In genomic region chr13:69530951-69531350, GRCm38 (mm10) we compare ENCODE assay signal across 9 mouse cellular contexts. TPM values are rescaled to one million over a fixed set of nuclear protein-coding genes. Genes with fewer than 3 reads are reported as not detected.
DNase-seq lines count a peak whose midpoint lies in the region; ATAC-seq and TF ChIP-seq lines count a peak whose summit lies in the region.
"Had no signal": no experiment of that assay in that cellular context is flagged by ENCODE, and none has a peak within 500 bp of the region (broad histone marks: within the 10 kb centered on the region; RNA-seq: fewer than 3 reads in every experiment).

No protein-coding gene starts in this region.

- DNase-seq in lung, embryonic 14.5 days, result no peak
- no peak for DNase-seq in lung, adult 18-20 months
- DNase-seq in hindbrain, embryonic 11.5 days (ENCODE audit: low spot score), result no peak
- DNase-seq in liver, embryonic 11.5 days (ENCODE audit: low spot score), result no peak
- no peak for DNase-seq in lung, postnatal 14 days
- DNase-seq in lung, postnatal 0 days (ENCODE audit: low spot score), result no peak
- DNase-seq: gastrocnemius, postnatal 25 days; thymus, adult 18-20 months had no signal

- no peak for TF ChIP-seq EP300 in lung, postnatal 0 days (IDR thresholded peaks at IDR 0.05)

- no peak overlapping the region for H3K9ac ChIP-seq in lung, embryonic 14.5 days
- H3K9ac ChIP-seq in hindbrain, embryonic 11.5 days (ENCODE audit: low read depth, low read length), result peak overlapping the region; percentile 34; the same call in 1 of the 2 replicates
- H3K9ac ChIP-seq in liver, embryonic 11.5 days (ENCODE audit: low read depth, low read length), result no peak overlapping the region
- no peak overlapping the region; the same call in 1 of the 2 replicates for H3K9ac ChIP-seq in stomach, embryonic 15.5 days
- H3K9ac ChIP-seq in lung, postnatal 0 days (replicated peaks; ENCODE audit: low read depth), result no peak overlapping the region

- 80% methylated on average over 6 of the region's 6 CpGs for WGBS in lung, embryonic 14.5 days
- WGBS in hindbrain, embryonic 11.5 days, result 80% methylated on average over 6 of the region's 6 CpGs
- 92% methylated on average over 6 of the region's 6 CpGs for WGBS in liver, embryonic 11.5 days
- WGBS in stomach, embryonic 15.5 days, result 76% methylated on average over 6 of the region's 6 CpGs
- WGBS in lung, postnatal 0 days, result 75% methylated on average over 6 of the region's 6 CpGs

- H3K36me3 ChIP-seq in lung, embryonic 14.5 days (ENCODE audit: insufficient read depth), result peaks cover 14% of the 10 kb centered on the region
- no peaks in the 10 kb centered on the region for H3K36me3 ChIP-seq in hindbrain, embryonic 11.5 days (ENCODE audit: control insufficient read depth, insufficient read depth, low read length)
- peaks cover 6% of the 10 kb centered on the region; the same call in 1 of the 2 replicates for H3K36me3 ChIP-seq in liver, embryonic 11.5 days (ENCODE audit: control insufficient read depth, insufficient read depth, low read length)
- no peaks in the 10 kb centered on the region for H3K36me3 ChIP-seq in stomach, embryonic 15.5 days
- H3K36me3 ChIP-seq in lung, postnatal 0 days (ENCODE audit: insufficient read depth, low read length), result no peaks in the 10 kb centered on the region

- H3K4me2 ChIP-seq in lung, embryonic 14.5 days, result peak overlapping the region; percentile 96
- H3K4me2 ChIP-seq in hindbrain, embryonic 11.5 days (replicated peaks; ENCODE audit: low read depth, low read length), result peak overlapping the region; percentile 91
- H3K4me2 ChIP-seq in liver, embryonic 11.5 days, result peak overlapping the region; percentile 96
- H3K4me2 ChIP-seq in stomach, embryonic 15.5 days, result peak overlapping the region; percentile 83
- H3K4me2 ChIP-seq in lung, postnatal 0 days (replicated peaks; ENCODE audit: low read depth, low read length), result no peak overlapping the region

- ATAC-seq in lung, embryonic 14.5 days (ENCODE audit: insufficient read depth), result no peak
- ATAC-seq in hindbrain, embryonic 11.5 days (ENCODE audit: low FRiP score), result no peak
- no peak for ATAC-seq in liver, embryonic 11.5 days (replicated peaks; ENCODE audit: low FRiP score)
- no peak for ATAC-seq in stomach, embryonic 15.5 days (ENCODE audit: insufficient read depth, low FRiP score, low read depth)
- no peak for ATAC-seq in lung, postnatal 0 days

- no peaks in the 10 kb centered on the region for H3K27me3 ChIP-seq in lung, embryonic 14.5 days (ENCODE audit: insufficient read depth, low read length)
- H3K27me3 ChIP-seq in hindbrain, embryonic 11.5 days (ENCODE audit: control insufficient read depth, insufficient read depth, low read length), result no peaks in the 10 kb centered on the region
- H3K27me3 ChIP-seq in liver, embryonic 11.5 days (replicated peaks; ENCODE audit: control insufficient read depth, insufficient read depth, low read length), result no peaks in the 10 kb centered on the region
- H3K27me3 ChIP-seq in stomach, embryonic 15.5 days (replicated peaks), result no peaks in the 10 kb centered on the region
- no peaks in the 10 kb centered on the region for H3K27me3 ChIP-seq in lung, postnatal 0 days (replicated peaks; ENCODE audit: insufficient read depth, low read length)

- no peaks in the 10 kb centered on the region for H3K9me3 ChIP-seq in lung, embryonic 14.5 days (ENCODE audit: low read depth, low read length)
- no peaks in the 10 kb centered on the region for H3K9me3 ChIP-seq in hindbrain, embryonic 11.5 days (ENCODE audit: control insufficient read depth, low read length)
- no peaks in the 10 kb centered on the region for H3K9me3 ChIP-seq in liver, embryonic 11.5 days (ENCODE audit: control insufficient read depth, low read length)
- H3K9me3 ChIP-seq in stomach, embryonic 15.5 days, result no peaks in the 10 kb centered on the region
- no peaks in the 10 kb centered on the region for H3K9me3 ChIP-seq in lung, postnatal 0 days (ENCODE audit: low read length)

- no peak overlapping the region for H3K27ac ChIP-seq in lung, embryonic 14.5 days (ENCODE audit: low read depth)
- H3K27ac ChIP-seq in hindbrain, embryonic 11.5 days (ENCODE audit: low read depth, low read length), result no peak overlapping the region
- no peak overlapping the region for H3K27ac ChIP-seq in liver, embryonic 11.5 days (ENCODE audit: low read depth, low read length)
- no peak overlapping the region for H3K27ac ChIP-seq in stomach, embryonic 15.5 days
- no peak overlapping the region for H3K27ac ChIP-seq in lung, postnatal 0 days (ENCODE audit: low read length)

- TF ChIP-seq CTCF in lung, embryonic 14.5 days (IDR thresholded peaks at IDR 0.05; ENCODE audit: low read depth), result no peak
- TF ChIP-seq CTCF in lung, postnatal 0 days (IDR thresholded peaks at IDR 0.05), result no peak

- peaks cover 19% of the 10 kb centered on the region for H3K4me1 ChIP-seq in lung, embryonic 14.5 days (ENCODE audit: insufficient read depth)
- H3K4me1 ChIP-seq in hindbrain, embryonic 11.5 days (replicated peaks; ENCODE audit: control insufficient read depth, insufficient read depth, low read length), result peaks cover 19% of the 10 kb centered on the region
- H3K4me1 ChIP-seq in liver, embryonic 11.5 days (replicated peaks; ENCODE audit: control insufficient read depth, insufficient read depth, low read length), result peaks cover 49% of the 10 kb centered on the region
- peaks cover 31% of the 10 kb centered on the region for H3K4me1 ChIP-seq in stomach, embryonic 15.5 days
- H3K4me1 ChIP-seq in lung, postnatal 0 days (ENCODE audit: insufficient read depth, low read depth, low read length), result peaks cover 14% of the 10 kb centered on the region; the same call in 1 of the 2 replicates

- H3K4me3 ChIP-seq in lung, embryonic 14.5 days (ENCODE audit: low read depth, low read length), result peak overlapping the region; percentile 95; the same call in 1 of the 2 replicates
- H3K4me3 ChIP-seq in hindbrain, embryonic 11.5 days (ENCODE audit: low read depth, low read length), result peak overlapping the region; percentile 97
- peak overlapping the region; percentile 98; the same call in 1 of the 2 replicates for H3K4me3 ChIP-seq in liver, embryonic 11.5 days (ENCODE audit: low read depth, low read length)
- H3K4me3 ChIP-seq in stomach, embryonic 15.5 days (replicated peaks), result no peak overlapping the region
- H3K4me3 ChIP-seq in lung, postnatal 0 days (ENCODE audit: low read depth, low read length), result no peak overlapping the region

RNA-seq across cellular contexts. Expression of gene Nsun2, which starts 2.6 kb away (rescaled TPM):
- polyA plus RNA-seq in lung, embryonic 14.5 days (2014; fragmentation: Nextera tagmentation; extraction: Ambion mirVana), result 130 TPM in 2 replicates
- 114 and 134 TPM in 2 replicates for polyA plus RNA-seq in hindbrain, embryonic 11.5 days (2014; fragmentation: Nextera tagmentation; extraction: Ambion mirVana)
- 278 and 320 TPM in 2 replicates for polyA plus RNA-seq in liver, embryonic 11.5 days (2014; fragmentation: Nextera tagmentation; extraction: Ambion mirVana)
- 117 and 120 TPM in 2 replicates for polyA plus RNA-seq in stomach, embryonic 15.5 days (2015; fragmentation: Nextera tagmentation; extraction: Ambion mirVana)
- polyA plus RNA-seq in lung, postnatal 0 days (2015; fragmentation: Nextera tagmentation; extraction: Ambion mirVana), result 34.7 and 38.1 TPM in 2 replicates

RNA-seq across cellular contexts. Expression of gene Tent4a, which starts 3.5 kb away (rescaled TPM):
- 7.5 and 8.9 TPM in 2 replicates for polyA plus RNA-seq in lung, embryonic 14.5 days (2014; fragmentation: Nextera tagmentation; extraction: Ambion mirVana)
- polyA plus RNA-seq in hindbrain, embryonic 11.5 days (2014; fragmentation: Nextera tagmentation; extraction: Ambion mirVana), result 8.4 and 8.8 TPM in 2 replicates
- polyA plus RNA-seq in liver, embryonic 11.5 days (2014; fragmentation: Nextera tagmentation; extraction: Ambion mirVana), result 5.3 and 6.2 TPM in 2 replicates
- polyA plus RNA-seq in stomach, embryonic 15.5 days (2015; fragmentation: Nextera tagmentation; extraction: Ambion mirVana), result 5.1 and 5.6 TPM in 2 replicates
- 3.1 TPM in 2 replicates for polyA plus RNA-seq in lung, postnatal 0 days (2015; fragmentation: Nextera tagmentation; extraction: Ambion mirVana)

Comparison
In these comparisons a context has a peak if more than half of its experiments do, and no peak if none do; other contexts are left out.
1. H3K4me3 ChIP-seq: peak in lung, embryonic 14.5 days (single experiment), hindbrain, embryonic 11.5 days (single experiment) and liver, embryonic 11.5 days (single experiment); none in stomach, embryonic 15.5 days (single experiment) and lung, postnatal 0 days (single experiment).